Mouse (Mus musculus) limb, embryonic 13.5 days (tissue): Measurements from ENCODE around the gene Irf3. TPM values are rescaled to one million over a fixed set of nuclear protein-coding genes. Genes with fewer than 3 reads are reported as not detected.

Experiments used
- ATAC-seq: fragments of 200-750 bp; cut with Nextera tagmentation; 2 replicates; pipeline ENCODE4 v1.8.0; 2017; ENCODE audit warnings: low read depth, moderate number of reproducible peaks, moderate TSS enrichment; ENCODE audit not compliant: low FRiP score
- H3K27ac ChIP-seq: fragments of 300-500 bp; sonication (generic); 2 replicates; pipeline ENCODE4 v1.5.1; 2015; ENCODE audit warnings: inconsistent platforms, mild to moderate bottlenecking, moderate library complexity
- H3K27me3 ChIP-seq: fragments of 300-500 bp; sonication (generic); 2 replicates; pipeline ENCODE4 v1.6.1; 2015; ENCODE audit warnings: mild to moderate bottlenecking, inconsistent platforms
- H3K36me3 ChIP-seq: fragments of 300-500 bp; sonication (generic); 2 replicates; pipeline ENCODE4 v1.6.1; 2015; ENCODE audit warnings: inconsistent platforms, mild to moderate bottlenecking, moderate library complexity
- H3K4me1 ChIP-seq: fragments of 300-500 bp; sonication (generic); 2 replicates; pipeline ENCODE4 v1.6.1; 2015; ENCODE audit warnings: inconsistent platforms
- H3K4me2 ChIP-seq: fragments of 300-500 bp; sonication (generic); replicated peaks from 2 replicates; pipeline ENCODE4 v1.6.1; 2015; ENCODE audit warnings: inconsistent platforms, mild to moderate bottlenecking, moderate library complexity
- H3K4me3 ChIP-seq: fragments of 300-500 bp; sonication (generic); 2 replicates; pipeline ENCODE4 v1.5.1; 2015; ENCODE audit warnings: moderate library complexity, mild to moderate bottlenecking, inconsistent platforms
- H3K9ac ChIP-seq: fragments of 300-500 bp; sonication (generic); 2 replicates; pipeline ENCODE4 v1.6.1; 2015; ENCODE audit warnings: mild to moderate bottlenecking, inconsistent platforms
- H3K9me3 ChIP-seq: fragments of 300-500 bp; sonication (generic); 2 replicates; pipeline ENCODE4 v1.6.1; 2016; ENCODE audit warnings: inconsistent platforms
- WGBS: fragments of 180-500 bp; shearing (Covaris S2); methylation state at CpG from one replicate; pipeline ENCODE4 v1.1.7; 2015; 5-methylcytosine and 5-hydroxymethylcytosine counted together
- polyA plus RNA-seq: library from polyadenylated mRNA; unstranded; fragments of >200 nt; fragmentation: Nextera tagmentation; extraction: Ambion mirVana; gene quantifications from 2 replicates; pipeline ENCODE4 v1.2.1, GENCODE M21; 2015

The Irf3 gene
- polyA plus RNA-seq, 1 experiment from 2014 or later: 96.8 TPM

- no peak overlapping the region for H3K9ac ChIP-seq
- H3K36me3 ChIP-seq: peaks cover 79% of the 10 kb centered on the region
- H3K9me3 ChIP-seq: no peaks in the 10 kb centered on the region
- ATAC-seq: no peak
- no peak overlapping the region for H3K4me2 ChIP-seq
- H3K27ac ChIP-seq: no peak overlapping the region
- no peak overlapping the region for H3K4me3 ChIP-seq
- no peaks in the 10 kb centered on the region for H3K27me3 ChIP-seq
- 89% methylated on average over 3 of the region's 3 CpGs for WGBS
- peaks cover 12% of the 10 kb centered on the region for H3K4me1 ChIP-seq
These were observed 19.1 kb upstream of the Irf3 start for GRCm38 (mm10) chr7:44978300-44978699.

- no peak overlapping the region for H3K4me3 ChIP-seq
- no peaks in the 10 kb centered on the region for H3K9me3 ChIP-seq
- no peak overlapping the region for H3K27ac ChIP-seq
- ATAC-seq: no peak
- peaks cover 72% of the 10 kb centered on the region for H3K36me3 ChIP-seq
- no peak overlapping the region for H3K9ac ChIP-seq
- no peaks in the 10 kb centered on the region for H3K27me3 ChIP-seq
- H3K4me1 ChIP-seq: peaks cover 20% of the 10 kb centered on the region
- WGBS: 95% methylated on average over 8 of the region's 8 CpGs
- no peak overlapping the region for H3K4me2 ChIP-seq
These were observed 15.9 kb upstream of the Irf3 start for GRCm38 (mm10) chr7:44981539-44981938.

GRCm38 (mm10) chr7:44983085-44983484, 14.4 kb upstream of the Irf3 start:
- Histone ChIP-seq H3K9ac (no peak overlapping the region), H3K27me3 (no peaks in the 10 kb centered on the region), H3K27ac (no peak overlapping the region), H3K4me3 (no peak overlapping the region), H3K4me2 (0 out of 2 replicates have a peak overlapping the region, but pooled peaks have one; percentile 71), H3K4me1 (peaks cover 25% of the 10 kb centered on the region), H3K9me3 (no peaks in the 10 kb centered on the region), H3K36me3 (peaks cover 57% of the 10 kb centered on the region)
- ATAC-seq: no peak
- WGBS: 38% methylated on average over 6 of the region's 6 CpGs

GRCm38 (mm10) chr7:44983944-44984832, 13.3 kb upstream of the Irf3 start:
- Histone ChIP-seq H3K36me3 (peaks cover 50% of the 10 kb centered on the region), H3K9ac (peak overlapping the region; percentile 99), H3K4me3 (peak overlapping the region; percentile 95), H3K27me3 (no peaks in the 10 kb centered on the region), H3K27ac (peak overlapping the region; percentile 34; the same call in 1 of the 2 replicates), H3K9me3 (no peaks in the 10 kb centered on the region), H3K4me1 (peaks cover 34% of the 10 kb centered on the region), H3K4me2 (peak overlapping the region; percentile 71)
- 86% methylated on average over 7 of the region's 7 CpGs for WGBS
- no peak for ATAC-seq

- WGBS: 51% methylated on average over 3 of the region's 3 CpGs
- Histone ChIP-seq H3K9ac (peak overlapping the region; percentile 99), H3K27ac (peak overlapping the region; percentile 22; the same call in 1 of the 2 replicates)
These were observed 12.6 kb upstream of the Irf3 start for GRCm38 (mm10) chr7:44984833-44985164.

GRCm38 (mm10) chr7:44985595-44986191, 11.8 kb upstream of the Irf3 start:
- H3K4me2 ChIP-seq: peak overlapping the region; percentile 71
- H3K4me1 ChIP-seq: peaks cover 36% of the 10 kb centered on the region
- H3K9me3 ChIP-seq: no peaks in the 10 kb centered on the region
- peak overlapping the region; percentile 94 for H3K27ac ChIP-seq
- peak overlapping the region; percentile 95 for H3K4me3 ChIP-seq
- peak overlapping the region; percentile 99 for H3K9ac ChIP-seq
- peaks cover 50% of the 10 kb centered on the region for H3K36me3 ChIP-seq
- no peaks in the 10 kb centered on the region for H3K27me3 ChIP-seq
- under 1% methylated on average over 43 of the region's 45 CpGs for WGBS
- no peak for ATAC-seq

More at GRCm38 (mm10) chr7:44984833-44985164, 12.6 kb upstream of the Irf3 start:
- ATAC-seq: no peak
- H3K4me2 ChIP-seq: peak overlapping the region; percentile 71
- peaks cover 36% of the 10 kb centered on the region for H3K4me1 ChIP-seq
- H3K9me3 ChIP-seq: no peaks in the 10 kb centered on the region
- peaks cover 50% of the 10 kb centered on the region for H3K36me3 ChIP-seq
- peak overlapping the region; percentile 95 for H3K4me3 ChIP-seq
- no peaks in the 10 kb centered on the region for H3K27me3 ChIP-seq

- Histone ChIP-seq H3K36me3 (peaks cover 48% of the 10 kb centered on the region), H3K4me3 (peak within 1 kb of the TSS; percentile 95), H3K9ac (peak within 1 kb of the TSS; percentile 99), H3K4me2 (peak within 1 kb of the TSS; percentile 74), H3K27me3 (no peaks in the 10 kb centered on the region), H3K4me1 (peaks cover 36% of the 10 kb centered on the region), H3K9me3 (no peaks in the 10 kb centered on the region), H3K27ac (peak within 1 kb of the TSS; percentile 98)
- ATAC-seq: peak; percentile 97
- WGBS: under 1% methylated on average over 38 of the region's 42 CpGs
These were observed 11.1 kb upstream of the Irf3 start, which contains the start of gene Prmt1 for GRCm38 (mm10) chr7:44986192-44986878. Prmt1 (minus strand) TSS chr7:44986568.

- H3K4me2 ChIP-seq: peak overlapping the region; percentile 74
- peak overlapping the region; percentile 60 for H3K4me3 ChIP-seq
- no peaks in the 10 kb centered on the region for H3K27me3 ChIP-seq
- ATAC-seq: peak; percentile 6; the same call in 1 of the 2 replicates
- peak overlapping the region; percentile 98 for H3K27ac ChIP-seq
- peaks cover 36% of the 10 kb centered on the region for H3K4me1 ChIP-seq
- no peaks in the 10 kb centered on the region for H3K9me3 ChIP-seq
- peaks cover 48% of the 10 kb centered on the region for H3K36me3 ChIP-seq
- peak overlapping the region; percentile 86 for H3K9ac ChIP-seq
- under 1% methylated on average over 29 of the region's 29 CpGs for WGBS
These were observed 10.3 kb upstream of the Irf3 start for GRCm38 (mm10) chr7:44986879-44987718.

GRCm38 (mm10) chr7:44996672-44997071, 776 bp upstream of the Irf3 start:
- 13% methylated on average over 10 of the region's 10 CpGs for WGBS
- Histone ChIP-seq H3K4me2 (peak overlapping the region; percentile 89), H3K27me3 (no peaks in the 10 kb centered on the region), H3K4me3 (peak overlapping the region; percentile 72), H3K27ac (peak overlapping the region; percentile 85), H3K36me3 (peaks cover 70% of the 10 kb centered on the region), H3K9ac (peak overlapping the region; percentile 82), H3K4me1 (peaks cover 30% of the 10 kb centered on the region), H3K9me3 (no peaks in the 10 kb centered on the region)
- ATAC-seq: no peak

GRCm38 (mm10) chr7:44997940-44998428, 536 bp downstream of the Irf3 start:
- peak overlapping the region; percentile 82 for H3K9ac ChIP-seq
- no peak for ATAC-seq
- no peaks in the 10 kb centered on the region for H3K9me3 ChIP-seq
- 3% methylated on average over 15 of the region's 15 CpGs for WGBS
- no peaks in the 10 kb centered on the region for H3K27me3 ChIP-seq
- H3K36me3 ChIP-seq: peaks cover 70% of the 10 kb centered on the region
- peak overlapping the region; percentile 89 for H3K4me2 ChIP-seq
- H3K4me1 ChIP-seq: peaks cover 30% of the 10 kb centered on the region
- peak overlapping the region; percentile 85 for H3K27ac ChIP-seq
- peak overlapping the region; percentile 72 for H3K4me3 ChIP-seq

- Histone ChIP-seq H3K27me3 (no peaks in the 10 kb centered on the region), H3K9me3 (no peaks in the 10 kb centered on the region), H3K27ac (peak within 1 kb of the TSS; percentile 85), H3K4me2 (peak within 1 kb of the TSS; percentile 89), H3K9ac (peak within 1 kb of the TSS; percentile 82), H3K4me3 (peak within 1 kb of the TSS; percentile 72), H3K4me1 (peaks cover 30% of the 10 kb centered on the region), H3K36me3 (peaks cover 70% of the 10 kb centered on the region)
- no peak for ATAC-seq
- 4% methylated on average over 18 of the region's 18 CpGs for WGBS
These were observed 1.1 kb downstream of the Irf3 start, which contains the start of gene Bcl2l12 for GRCm38 (mm10) chr7:44998501-44998955. Bcl2l12 (minus strand) TSS chr7:44998712.
